Mouse (Mus musculus): ENCODE measurements around the gene Il4i1.

Il4i1 gene

GRCm38 (mm10) chr7:44815721-44816469 lies at the start of gene Il4i1, which contains the start of gene Nup62:
Gene Il4i1, plus strand, starts transcription at chr7:44816387.
Gene Nup62, plus strand, starts transcription at chr7:44816088.
- peak; percentile 94 to 97 for DNase-seq (ENCODE audit: low spot score in 2 of 2)

GRCm38 (mm10) chr7:44768129-44768528 lies 48.1 kb upstream of the Il4i1 start:
- DNase-seq (ENCODE audit: low spot score in 2 of 2): no peak

GRCm38 (mm10) chr7:44770046-44770578 lies 46.1 kb upstream of the Il4i1 start:
- peak; percentile 11 to 29 for DNase-seq (ENCODE audit: low spot score in 2 of 2)

- no peak for DNase-seq (ENCODE audit: low spot score in 2 of 2)
These were observed 43.5 kb upstream of the Il4i1 start for GRCm38 (mm10) chr7:44772591-44773204.

GRCm38 (mm10) chr7:44776849-44777498 lies 39.2 kb upstream of the Il4i1 start:
- DNase-seq (ENCODE audit: low spot score in 2 of 2): no peak

- no peak for DNase-seq (ENCODE audit: low spot score in 2 of 2)
These were observed 36.1 kb upstream of the Il4i1 start for GRCm38 (mm10) chr7:44780101-44780500.

- no peak for DNase-seq (ENCODE audit: low spot score in 2 of 2)
These were observed 26.7 kb upstream of the Il4i1 start for GRCm38 (mm10) chr7:44789531-44789930.

GRCm38 (mm10) chr7:44790066-44790465 lies 26.1 kb upstream of the Il4i1 start:
- no peak for DNase-seq (ENCODE audit: low spot score in 2 of 2)

- DNase-seq (ENCODE audit: low spot score in 2 of 2): no peak
These were observed 23.4 kb upstream of the Il4i1 start for GRCm38 (mm10) chr7:44792781-44793180.

- DNase-seq (ENCODE audit: low spot score in 2 of 2): no peak
These were observed 7.3 kb upstream of the Il4i1 start for GRCm38 (mm10) chr7:44808927-44809326.

- DNase-seq (ENCODE audit: low spot score in 2 of 2): no peak
These were observed 6.7 kb upstream of the Il4i1 start for GRCm38 (mm10) chr7:44809466-44809865.

GRCm38 (mm10) chr7:44810365-44810764 lies 5.8 kb upstream of the Il4i1 start:
- DNase-seq (ENCODE audit: low spot score in 2 of 2): no peak

- DNase-seq (ENCODE audit: low spot score in 2 of 2): no peak
These were observed 5.2 kb upstream of the Il4i1 start for GRCm38 (mm10) chr7:44810819-44811557.

- DNase-seq (ENCODE audit: low spot score in 2 of 2): no peak
These were observed 3.4 kb upstream of the Il4i1 start for GRCm38 (mm10) chr7:44812651-44813325.

GRCm38 (mm10) chr7:44813985-44814384 lies 2.2 kb upstream of the Il4i1 start:
- DNase-seq (ENCODE audit: low spot score in 2 of 2): no peak

- no peak for DNase-seq (ENCODE audit: low spot score in 2 of 2)
These were observed 1.8 kb upstream of the Il4i1 start for GRCm38 (mm10) chr7:44814423-44814822.

GRCm38 (mm10) chr7:44814952-44815553 lies 1.1 kb upstream of the Il4i1 start:
- no peak for DNase-seq (ENCODE audit: low spot score in 2 of 2)

GRCm38 (mm10) chr7:44816470-44817021 lies 359 bp downstream of the Il4i1 start, which contains the start of gene Atf5:
Gene Atf5, minus strand, starts transcription at chr7:44816658.
- DNase-seq (ENCODE audit: low spot score in 2 of 2): peak; percentile 42 to 56

- DNase-seq (ENCODE audit: low spot score in 2 of 2): no peak
These were observed 1.3 kb downstream of the Il4i1 start for GRCm38 (mm10) chr7:44817441-44817840.

- no peak for DNase-seq (ENCODE audit: low spot score in 2 of 2)
These were observed 2.0 kb downstream of the Il4i1 start for GRCm38 (mm10) chr7:44818164-44818563.

All from urinary bladder, adult 18-20 months (tissue).